Mouse (Mus musculus) midbrain, postnatal 0 days (tissue): ENCODE measurements around the gene Prune2. TPM values are rescaled to one million over a fixed set of nuclear protein-coding genes. Genes with fewer than 3 reads are reported as not detected.

Experiments
- ATAC-seq: fragments of 200-750 bp; cut with Nextera tagmentation; 2 replicates; pipeline ENCODE4 v1.8.0; 2017; ENCODE audit warnings: moderate number of reproducible peaks, mild to moderate bottlenecking, moderate TSS enrichment, moderate library complexity; ENCODE audit not compliant: low FRiP score
- DNase-seq: peaks from one replicate; pipeline ENCODE4 v3.0.0-alpha.2; 2015; ENCODE audit warnings: low spot score
- H3K27ac ChIP-seq: fragments of 300-500 bp; sonication (generic); 2 replicates; pipeline ENCODE4 v1.5.1; 2014; ENCODE audit warnings: low read depth, mild to moderate bottlenecking, low read length, mixed read lengths
- H3K27me3 ChIP-seq: fragments of 300-500 bp; sonication (generic); 2 replicates; pipeline ENCODE4 v1.6.1; 2014; ENCODE audit warnings: low read length, control low read depth, mixed read lengths; ENCODE audit not compliant: insufficient read depth
- H3K36me3 ChIP-seq: fragments of 300-500 bp; sonication (generic); 2 replicates; pipeline ENCODE4 v1.6.1; 2014; ENCODE audit warnings: low read length, control low read depth, mixed read lengths; ENCODE audit not compliant: insufficient read depth
- H3K4me1 ChIP-seq: fragments of 300-500 bp; sonication (generic); 2 replicates; pipeline ENCODE4 v1.6.1; 2014; ENCODE audit warnings: mild to moderate bottlenecking, control low read depth, antibody characterized with exemption, low read length, mixed read lengths; ENCODE audit not compliant: insufficient read depth
- H3K4me2 ChIP-seq: fragments of 300-500 bp; sonication (generic); 2 replicates; pipeline ENCODE4 v1.6.1; 2014; ENCODE audit warnings: low read depth, mild to moderate bottlenecking, low read length, mixed read lengths; ENCODE audit not compliant: poor library complexity, severe bottlenecking
- H3K4me3 ChIP-seq: fragments of 300-500 bp; sonication (generic); 2 replicates; pipeline ENCODE4 v1.5.1; 2014; ENCODE audit warnings: low read depth, mild to moderate bottlenecking, low read length, moderate library complexity
- H3K9ac ChIP-seq: fragments of 300-500 bp; sonication (generic); replicated peaks from 2 replicates; pipeline ENCODE4 v1.6.1; 2014; ENCODE audit warnings: mild to moderate bottlenecking, low read length, moderate library complexity, mixed read lengths; ENCODE audit not compliant: poor library complexity, severe bottlenecking
- H3K9me3 ChIP-seq: fragments of 300-500 bp; sonication (generic); 2 replicates; pipeline ENCODE4 v1.6.1; 2016; ENCODE audit warnings: low read length, control low read depth
- CTCF ChIP-seq: IDR thresholded peaks from 2 replicates; pipeline ENCODE4 v1.5.1; 2016; ENCODE audit warnings: antibody characterized with exemption, mild to moderate bottlenecking
- WGBS: fragments of 180-500 bp; shearing (Covaris S2); extraction: QIAGEN DNeasy Blood & Tissue Kit; methylation state at CpG from one replicate; pipeline ENCODE4 v1.1.7; 2014; 5-methylcytosine and 5-hydroxymethylcytosine counted together
- polyA plus RNA-seq: library from polyadenylated mRNA; unstranded; fragments of >200 nt; fragmentation: Nextera tagmentation; extraction: Ambion mirVana; gene quantifications from 2 replicates; pipeline ENCODE4 v1.2.1, GENCODE M21; 2015
- total RNA-seq: library from RNA; depleted of rRNA; stranded (reverse); fragments of >200 nt; gene quantifications from 2 replicates; pipeline ENCODE4 v1.2.3, GENCODE M21; 2014

Prune2 gene
- total and polyA plus RNA-seq, 2 experiments from 2014 or later: 12.0 to 12.1 TPM

GRCm38 (mm10) chr19:17006220-17006907, 50.4 kb downstream of the Prune2 start:
- H3K9ac ChIP-seq: no peak overlapping the region
- no peak overlapping the region for H3K27ac ChIP-seq
- no peaks in the 10 kb centered on the region for H3K36me3 ChIP-seq
- no peak overlapping the region for H3K4me2 ChIP-seq
- H3K27me3 ChIP-seq: no peaks in the 10 kb centered on the region
- no peak overlapping the region for H3K4me3 ChIP-seq
- DNase-seq (no peak), ATAC-seq (no peak)
- H3K4me1 ChIP-seq: no peaks in the 10 kb centered on the region; the same call in 1 of the 2 replicates
- TF ChIP-seq CTCF: no peak
- WGBS: 72% methylated on average over 17 of the region's 17 CpGs
- H3K9me3 ChIP-seq: no peaks in the 10 kb centered on the region

- no peak for ATAC-seq
- 61% methylated on average over 6 of the region's 6 CpGs for WGBS
- no peaks in the 10 kb centered on the region; the same call in 1 of the 2 replicates for H3K4me1 ChIP-seq
- DNase-seq: peak; percentile 55
- no peak overlapping the region for H3K4me3 ChIP-seq
- no peaks in the 10 kb centered on the region for H3K27me3 ChIP-seq
- no peak for TF ChIP-seq CTCF
- no peaks in the 10 kb centered on the region for H3K9me3 ChIP-seq
- no peak overlapping the region for H3K4me2 ChIP-seq
- no peaks in the 10 kb centered on the region for H3K36me3 ChIP-seq
- no peak overlapping the region for H3K9ac ChIP-seq
- no peak overlapping the region for H3K27ac ChIP-seq
Observed at GRCm38 (mm10) chr19:17011261-17011995, 55.5 kb downstream of the Prune2 start.

- no peak for DNase-seq
- 79% methylated on average over 2 of the region's 2 CpGs for WGBS
- Histone ChIP-seq H3K36me3 (no peaks in the 10 kb centered on the region), H3K9me3 (no peaks in the 10 kb centered on the region), H3K9ac (no peak overlapping the region), H3K27me3 (no peaks in the 10 kb centered on the region), H3K4me2 (no peak overlapping the region), H3K27ac (no peak overlapping the region), H3K4me1 (no peaks in the 10 kb centered on the region; the same call in 1 of the 2 replicates), H3K4me3 (no peak overlapping the region)
- no peak for TF ChIP-seq CTCF
- ATAC-seq: no peak
Observed at GRCm38 (mm10) chr19:17013085-17013484, 57.2 kb downstream of the Prune2 start.

GRCm38 (mm10) chr19:17014337-17015124, 58.6 kb downstream of the Prune2 start:
- Histone ChIP-seq H3K27ac (no peak overlapping the region), H3K4me2 (no peak overlapping the region), H3K4me1 (no peaks in the 10 kb centered on the region; the same call in 1 of the 2 replicates), H3K9ac (no peak overlapping the region), H3K36me3 (no peaks in the 10 kb centered on the region), H3K9me3 (no peaks in the 10 kb centered on the region), H3K4me3 (no peak overlapping the region), H3K27me3 (no peaks in the 10 kb centered on the region)
- TF ChIP-seq CTCF: no peak
- no peak for ATAC-seq
- DNase-seq: no peak
- WGBS: 91% methylated on average over 10 of the region's 10 CpGs

- no peaks in the 10 kb centered on the region for H3K4me1 ChIP-seq
- WGBS: 89% methylated on average over 4 of the region's 4 CpGs
- no peaks in the 10 kb centered on the region for H3K9me3 ChIP-seq
- ATAC-seq (no peak), DNase-seq (no peak)
- no peaks in the 10 kb centered on the region for H3K27me3 ChIP-seq
- H3K4me3 ChIP-seq: no peak overlapping the region
- no peak overlapping the region for H3K4me2 ChIP-seq
- TF ChIP-seq CTCF: no peak
- no peaks in the 10 kb centered on the region for H3K36me3 ChIP-seq
- no peak overlapping the region for H3K27ac ChIP-seq
- no peak overlapping the region for H3K9ac ChIP-seq
Observed at GRCm38 (mm10) chr19:17024748-17025147, 68.8 kb downstream of the Prune2 start.
